Mouse (Mus musculus): ENCODE measurements around the gene Prkce. TPM values are rescaled to one million over a fixed set of nuclear protein-coding genes. Genes with fewer than 3 reads are reported as not detected.

Prkce gene
- total and polyA plus RNA-seq, 2 experiments from 2014 or later = 8.1 to 12.6 TPM

GRCm38 (mm10) chr17:86705236-86705635 is 537.7 kb downstream of the Prkce start:
- DNase-seq (ENCODE audit: low spot score) (peak; percentile 26), ATAC-seq (ENCODE audit: insufficient read depth, low read depth) (no peak)
- Histone ChIP-seq H3K4me3 (ENCODE audit: low read depth, low read length) (no peak overlapping the region), H3K4me2 (ENCODE audit: low read depth, low read length) (no peak overlapping the region), H3K27ac (ENCODE audit: low read depth) (no peak overlapping the region), H3K9ac (replicated peaks; ENCODE audit: low read depth, low read length) (no peak overlapping the region), H3K36me3 (replicated peaks; ENCODE audit: control insufficient read depth, insufficient read depth, low read length) (no peaks in the 10 kb centered on the region), H3K27me3 (ENCODE audit: control insufficient read depth, insufficient read depth, low read length) (no peaks in the 10 kb centered on the region), H3K4me1 (ENCODE audit: control insufficient read depth, insufficient read depth) (0 out of 2 replicates have a peak, but pooled peaks cover 3% of the 10 kb centered on the region), H3K9me3 (replicated peaks; ENCODE audit: control insufficient read depth, low read length) (no peaks in the 10 kb centered on the region)
- TF ChIP-seq EP300 (IDR thresholded peaks at IDR 0.05; ENCODE audit: low read depth) = no peak
- 63% methylated on average over 3 of the region's 3 CpGs for WGBS

GRCm38 (mm10) chr17:86706467-86706866 is 538.9 kb downstream of the Prkce start:
- H3K4me3 ChIP-seq (ENCODE audit: low read depth, low read length) = no peak overlapping the region
- DNase-seq (ENCODE audit: low spot score) (no peak), ATAC-seq (ENCODE audit: insufficient read depth, low read depth) (no peak)
- H3K36me3 ChIP-seq (replicated peaks; ENCODE audit: control insufficient read depth, insufficient read depth, low read length) = no peaks in the 10 kb centered on the region
- no peak overlapping the region for H3K4me2 ChIP-seq (ENCODE audit: low read depth, low read length)
- 46% methylated on average over 1 of the region's 1 CpGs for WGBS
- no peak for TF ChIP-seq EP300 (IDR thresholded peaks at IDR 0.05; ENCODE audit: low read depth)
- H3K27ac ChIP-seq (ENCODE audit: low read depth) = no peak overlapping the region
- H3K4me1 ChIP-seq (ENCODE audit: control insufficient read depth, insufficient read depth) = peaks cover 10% of the 10 kb centered on the region; the same call in 1 of the 2 replicates
- no peak overlapping the region for H3K9ac ChIP-seq (replicated peaks; ENCODE audit: low read depth, low read length)
- no peaks in the 10 kb centered on the region for H3K9me3 ChIP-seq (replicated peaks; ENCODE audit: control insufficient read depth, low read length)
- H3K27me3 ChIP-seq (ENCODE audit: control insufficient read depth, insufficient read depth, low read length) = no peaks in the 10 kb centered on the region

Other genes starting within 250 kb of the Prkce start
- 3.7 and 4.3 TPM in 2 replicates for gene Srbd1, start 22.6 kb upstream of the Prkce start, total RNA-seq (2014; rRNA removed; ENCODE audit: low replicate concordance)
- 5.4 and 6.3 TPM in 2 replicates for gene Srbd1, start 22.6 kb upstream of the Prkce start, polyA plus RNA-seq (2015; fragmentation: Nextera tagmentation; extraction: Ambion mirVana)